Mouse (Mus musculus): ENCODE data around the gene Anp32b. TPM values are rescaled to one million over a fixed set of nuclear protein-coding genes. Genes with fewer than 3 reads are reported as not detected.

Gene Anp32b
- polyA plus RNA-seq, 1 experiment from 2014 or later: 179 TPM

DNA sequence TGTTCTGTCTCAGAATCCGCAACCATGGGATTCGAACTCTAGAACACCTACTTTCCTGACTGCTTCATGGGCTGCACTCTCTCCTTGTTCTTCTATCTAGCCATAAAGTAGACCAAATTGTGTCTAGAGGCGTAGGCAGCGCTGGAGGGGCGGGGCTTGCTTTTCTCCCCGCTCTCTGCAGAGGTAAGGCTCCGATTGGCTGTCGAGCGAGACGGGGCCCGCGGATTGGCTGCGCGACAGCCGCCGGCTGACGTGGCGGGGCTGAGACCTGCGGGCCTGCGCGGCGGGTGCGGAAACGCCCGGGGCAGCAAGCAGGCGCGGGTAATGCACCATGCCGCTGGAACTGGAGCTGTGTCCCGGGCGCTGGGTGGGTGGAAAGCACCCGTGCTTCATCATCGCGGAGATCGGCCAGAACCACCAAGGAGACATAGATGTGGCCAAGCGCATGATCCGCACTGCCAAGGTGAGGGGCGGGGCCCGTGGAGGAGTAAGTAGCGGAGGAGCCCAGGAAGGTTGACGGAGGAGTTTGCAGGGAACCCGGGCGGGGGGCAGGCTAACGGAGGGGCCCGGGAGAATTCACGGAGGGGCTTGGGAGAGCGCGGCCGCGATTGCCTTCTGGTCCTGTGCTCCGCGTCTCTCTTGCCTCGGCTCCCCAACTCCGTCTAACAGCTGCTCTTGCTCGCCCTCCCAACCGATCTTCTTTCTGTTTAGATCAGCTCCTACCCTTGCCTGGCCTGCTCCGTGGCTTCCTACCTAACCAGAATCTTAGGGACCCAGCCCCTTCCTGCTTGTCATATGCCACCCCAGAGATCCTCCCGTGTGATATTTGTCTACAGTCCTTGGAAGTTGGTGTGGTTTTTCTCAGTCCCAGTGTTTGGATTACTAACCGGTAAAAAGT lies 38.6 kb downstream of the Anp32b start, which contains the start of gene Nans:
TSS of gene Nans (plus strand) at position 221 of the 898 bp plus-strand sequence.
- H3K9me3 ChIP-seq: no peaks in the 10 kb centered on the region
- H3K9ac ChIP-seq: peak within 1 kb of the TSS; percentile 93
- WGBS: under 1% methylated on average over 58 of the region's 58 CpGs
- peak within 1 kb of the TSS; percentile 78 for H3K27ac ChIP-seq (replicated peaks)
- peak; percentile 92 for ATAC-seq (ENCODE audit: extremely low read depth, insufficient number of reproducible peaks, low FRiP score, low TSS enrichment)
- H3K4me3 ChIP-seq: peak within 1 kb of the TSS; percentile 91
- no peaks in the 10 kb centered on the region for H3K27me3 ChIP-seq (replicated peaks)
- H3K4me1 ChIP-seq: peaks cover 24% of the 10 kb centered on the region
- peak within 1 kb of the TSS; percentile 92 for H3K4me2 ChIP-seq
- peaks cover 25% of the 10 kb centered on the region for H3K36me3 ChIP-seq

DNA sequence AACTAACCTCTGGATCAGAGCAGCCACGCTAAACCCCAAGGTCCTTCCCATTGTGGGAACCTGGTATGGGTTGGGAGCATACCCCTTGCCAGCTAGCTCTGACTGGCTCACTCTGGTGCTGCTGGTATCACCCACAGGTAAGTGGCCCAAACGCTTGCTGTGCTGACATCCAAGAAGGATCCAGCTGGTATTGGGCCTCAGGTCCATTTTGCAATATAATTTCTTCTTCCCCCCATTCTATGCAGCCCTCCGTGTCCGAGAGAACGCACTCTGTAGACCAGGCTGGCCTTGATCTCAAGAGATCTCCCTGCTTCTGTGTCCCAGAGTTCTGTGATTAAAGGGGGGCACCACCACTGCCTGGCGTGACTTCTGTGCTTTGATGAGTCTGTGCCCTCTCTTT lies 42.4 kb downstream of the Anp32b start:
- Histone ChIP-seq H3K9me3 (no peaks in the 10 kb centered on the region), H3K4me2 (no peak overlapping the region), H3K27ac (replicated peaks) (no peak overlapping the region), H3K4me1 (peaks cover 9% of the 10 kb centered on the region), H3K4me3 (no peak overlapping the region), H3K36me3 (peaks cover 55% of the 10 kb centered on the region), H3K27me3 (replicated peaks) (no peaks in the 10 kb centered on the region), H3K9ac (no peak overlapping the region)
- 93% methylated on average over 6 of the region's 6 CpGs for WGBS
- no peak for ATAC-seq (ENCODE audit: extremely low read depth, insufficient number of reproducible peaks, low FRiP score, low TSS enrichment)

DNA sequence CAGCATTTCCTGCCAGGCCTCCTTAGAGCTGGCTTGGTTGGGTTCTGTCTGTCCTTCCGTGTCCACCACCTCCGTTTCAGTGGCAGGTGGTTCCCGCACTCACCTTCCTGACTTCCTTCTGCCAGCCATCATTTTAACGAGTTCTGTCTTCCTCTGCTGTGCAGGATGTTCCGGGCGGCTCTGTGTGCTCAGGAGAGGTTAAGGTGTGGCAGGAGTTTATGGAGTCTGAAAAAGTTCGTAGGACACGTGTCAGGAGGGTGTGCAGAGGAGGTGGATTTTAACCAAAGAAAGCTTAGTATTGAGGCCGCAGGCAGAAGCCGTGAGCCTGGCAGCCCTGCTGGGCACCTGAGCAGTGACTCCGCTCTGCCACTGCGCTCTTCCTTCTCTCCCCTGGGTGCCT lies 44.8 kb downstream of the Anp32b start:
- H3K4me2 ChIP-seq: no peak overlapping the region
- peaks cover under 1% of the 10 kb centered on the region for H3K4me1 ChIP-seq
- H3K4me3 ChIP-seq: no peak overlapping the region
- no peak overlapping the region for H3K27ac ChIP-seq (replicated peaks)
- 84% methylated on average over 12 of the region's 12 CpGs for WGBS
- no peaks in the 10 kb centered on the region for H3K27me3 ChIP-seq (replicated peaks)
- no peaks in the 10 kb centered on the region for H3K9me3 ChIP-seq
- H3K9ac ChIP-seq: no peak overlapping the region
- ATAC-seq (ENCODE audit: extremely low read depth, insufficient number of reproducible peaks, low FRiP score, low TSS enrichment): no peak
- peaks cover 75% of the 10 kb centered on the region for H3K36me3 ChIP-seq

DNA sequence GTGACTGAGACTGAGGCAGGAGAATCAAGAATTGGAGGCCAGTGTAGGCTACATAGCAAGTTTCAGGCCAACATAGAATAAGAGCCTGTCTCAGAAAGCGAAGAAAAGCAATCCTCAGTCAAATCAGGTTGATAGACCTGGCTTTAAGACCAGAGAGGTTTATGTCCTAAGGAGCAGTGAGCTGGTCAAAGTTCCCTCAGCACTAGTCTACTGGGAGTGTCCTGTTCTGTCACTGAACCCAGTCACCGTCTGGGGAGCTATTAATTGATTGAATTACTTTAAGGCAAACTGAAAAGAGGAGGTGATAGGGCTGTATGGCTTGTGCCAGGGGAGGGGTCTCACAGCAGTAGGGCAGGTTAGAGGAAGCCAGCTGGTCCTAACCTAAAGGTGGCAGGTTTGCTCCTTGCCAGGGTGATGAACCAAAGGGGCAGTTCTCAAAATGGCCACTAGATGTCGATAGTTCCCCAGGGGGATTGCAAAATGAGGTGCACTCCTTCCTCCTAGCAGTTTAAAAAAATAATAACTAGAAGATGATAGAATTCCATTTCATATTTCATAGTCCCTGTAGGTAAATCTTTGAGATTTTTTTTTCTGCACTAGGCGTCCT lies 46.7 kb downstream of the Anp32b start:
- Histone ChIP-seq H3K9me3 (no peaks in the 10 kb centered on the region), H3K4me1 (no peaks in the 10 kb centered on the region), H3K27ac (replicated peaks) (no peak overlapping the region), H3K9ac (no peak overlapping the region), H3K4me3 (no peak overlapping the region), H3K4me2 (no peak overlapping the region), H3K27me3 (replicated peaks) (no peaks in the 10 kb centered on the region), H3K36me3 (peaks cover 87% of the 10 kb centered on the region)
- WGBS: 38% methylated on average over 4 of the region's 4 CpGs
- no peak for ATAC-seq (ENCODE audit: extremely low read depth, insufficient number of reproducible peaks, low FRiP score, low TSS enrichment)

GRCm38 (mm10) chr4:46498511-46498910 lies 47.8 kb downstream of the Anp32b start:
- Histone ChIP-seq H3K27me3 (replicated peaks) (no peaks in the 10 kb centered on the region), H3K27ac (replicated peaks) (no peak overlapping the region), H3K36me3 (peaks cover 86% of the 10 kb centered on the region), H3K4me1 (no peaks in the 10 kb centered on the region), H3K9me3 (no peaks in the 10 kb centered on the region), H3K4me3 (no peak overlapping the region), H3K9ac (no peak overlapping the region), H3K4me2 (no peak overlapping the region)
- no peak for ATAC-seq (ENCODE audit: extremely low read depth, insufficient number of reproducible peaks, low FRiP score, low TSS enrichment)
- WGBS: 78% methylated on average over 3 of the region's 3 CpGs

- Histone ChIP-seq H3K36me3 (peaks cover 86% of the 10 kb centered on the region), H3K9ac (no peak overlapping the region), H3K27ac (replicated peaks) (no peak overlapping the region), H3K4me3 (no peak overlapping the region), H3K4me2 (no peak overlapping the region), H3K9me3 (no peaks in the 10 kb centered on the region), H3K4me1 (no peaks in the 10 kb centered on the region), H3K27me3 (replicated peaks) (no peaks in the 10 kb centered on the region)
- 13% methylated on average over 4 of the region's 4 CpGs for WGBS
- ATAC-seq (ENCODE audit: extremely low read depth, insufficient number of reproducible peaks, low FRiP score, low TSS enrichment): no peak
Observed at GRCm38 (mm10) chr4:46498976-46499375, 48.3 kb downstream of the Anp32b start.

DNA sequence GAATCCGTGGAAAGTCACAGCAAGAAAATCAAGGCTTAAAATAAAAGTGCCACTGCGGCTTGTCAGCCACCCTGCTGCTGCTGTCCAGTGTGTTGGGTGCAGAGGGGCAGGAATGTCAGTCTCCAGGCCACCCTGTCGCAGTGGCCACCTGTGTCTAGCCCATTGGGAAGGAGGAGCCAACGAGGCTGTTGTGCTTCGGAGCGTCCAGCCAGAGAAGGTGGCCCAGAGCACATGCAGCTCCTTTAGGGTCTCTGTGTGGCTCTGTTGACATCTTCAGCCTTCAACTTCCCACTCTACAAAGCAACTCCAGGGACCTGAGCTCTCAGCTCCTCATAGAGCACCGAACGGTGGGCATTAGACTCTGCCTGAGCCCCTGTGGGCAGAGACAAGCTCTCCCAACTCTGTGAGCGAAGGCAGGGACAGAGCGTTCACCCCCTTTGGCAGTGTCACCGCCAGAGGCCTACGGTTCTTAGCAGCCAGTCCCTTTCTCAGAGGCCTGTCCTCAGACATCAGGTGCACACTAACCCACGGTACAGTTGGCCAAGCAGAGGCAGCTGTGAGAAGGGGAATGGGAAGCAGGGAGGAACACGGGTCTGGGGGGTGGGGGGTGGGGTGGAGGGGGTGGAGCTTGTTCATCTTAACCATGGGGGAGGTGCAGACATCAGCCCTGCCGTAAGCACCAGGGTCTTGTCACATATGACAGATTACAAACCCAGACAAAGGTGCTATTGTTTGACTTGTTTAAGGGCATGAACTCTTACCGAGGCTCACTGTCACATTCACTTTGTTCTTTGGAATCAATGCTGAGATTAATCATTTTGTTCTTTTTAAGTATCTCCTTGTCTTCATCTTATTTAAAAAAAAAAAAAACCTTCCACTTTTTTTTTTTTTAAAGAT lies 52.2 kb downstream of the Anp32b start:
- no peak overlapping the region for H3K4me3 ChIP-seq
- ATAC-seq (ENCODE audit: extremely low read depth, insufficient number of reproducible peaks, low FRiP score, low TSS enrichment): no peak
- H3K27me3 ChIP-seq (replicated peaks): peaks cover 18% of the 10 kb centered on the region
- H3K9ac ChIP-seq: no peak overlapping the region
- peaks cover 13% of the 10 kb centered on the region for H3K4me1 ChIP-seq
- WGBS: 75% methylated on average over 16 of the region's 16 CpGs
- no peak overlapping the region for H3K27ac ChIP-seq (replicated peaks)
- no peak overlapping the region for H3K4me2 ChIP-seq
- H3K9me3 ChIP-seq: no peaks in the 10 kb centered on the region
- peaks cover 63% of the 10 kb centered on the region for H3K36me3 ChIP-seq

DNA sequence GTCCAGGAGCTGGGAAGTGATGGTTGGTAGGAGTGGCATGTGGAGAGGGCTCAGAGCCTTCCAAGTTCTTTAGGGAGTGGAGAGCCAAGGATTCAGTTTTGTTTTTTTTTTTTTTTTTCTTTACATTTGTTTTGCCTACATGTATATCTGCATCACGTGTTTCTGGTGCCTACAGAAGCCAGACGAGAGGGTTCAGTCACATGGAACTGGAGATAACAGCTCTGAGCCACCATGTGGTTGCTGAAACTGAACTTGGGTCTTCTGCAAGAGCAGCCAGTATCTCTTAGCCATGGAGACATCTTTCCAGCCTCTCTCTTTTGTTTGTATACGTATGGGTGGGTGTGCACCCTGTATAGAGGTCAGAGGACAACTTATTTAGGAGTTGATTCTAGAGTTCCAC lies 53.2 kb downstream of the Anp32b start:
- Histone ChIP-seq H3K36me3 (peaks cover 57% of the 10 kb centered on the region), H3K4me1 (peaks cover 15% of the 10 kb centered on the region), H3K27ac (replicated peaks) (no peak overlapping the region), H3K4me3 (no peak overlapping the region), H3K9ac (no peak overlapping the region), H3K9me3 (no peaks in the 10 kb centered on the region), H3K27me3 (replicated peaks) (peaks cover 18% of the 10 kb centered on the region), H3K4me2 (no peak overlapping the region)
- ATAC-seq (ENCODE audit: extremely low read depth, insufficient number of reproducible peaks, low FRiP score, low TSS enrichment): no peak
- 57% methylated on average over 3 of the region's 3 CpGs for WGBS

DNA sequence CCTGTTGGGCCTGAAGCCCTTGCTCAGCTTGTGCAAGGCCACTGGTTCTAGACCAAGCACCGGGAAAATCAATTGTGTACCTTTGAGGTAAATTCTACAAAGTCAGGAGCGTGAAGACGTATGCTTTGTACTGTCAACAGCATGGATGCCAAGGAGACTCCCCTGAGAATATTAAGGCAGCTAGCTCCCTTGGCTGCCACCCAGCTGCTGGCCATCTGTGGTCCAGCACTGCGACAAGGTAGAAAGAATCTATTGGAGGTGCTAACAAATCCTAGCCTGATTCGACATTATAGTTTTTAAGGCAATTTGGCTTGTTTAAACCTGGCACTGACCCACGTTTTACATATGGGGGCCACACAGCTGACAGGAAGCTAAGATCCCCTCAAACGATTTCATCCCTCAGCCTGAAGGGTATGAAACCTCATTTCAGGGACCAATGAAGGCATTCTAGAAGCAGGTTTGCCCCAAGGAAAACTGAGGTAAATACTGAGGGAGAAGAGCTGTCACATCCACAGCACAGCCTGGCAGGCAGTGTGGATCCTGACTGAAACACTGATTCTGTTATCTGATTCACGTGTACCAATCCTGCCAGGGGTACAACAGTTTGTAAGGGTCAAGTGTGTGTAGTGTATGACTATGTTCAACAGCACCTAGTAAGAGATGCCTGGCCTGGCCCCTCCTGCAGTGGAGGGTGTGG lies 54.8 kb downstream of the Anp32b start:
- no peak for ATAC-seq (ENCODE audit: extremely low read depth, insufficient number of reproducible peaks, low FRiP score, low TSS enrichment)
- Histone ChIP-seq H3K9ac (no peak overlapping the region), H3K9me3 (no peaks in the 10 kb centered on the region), H3K27ac (replicated peaks) (no peak overlapping the region), H3K4me1 (peaks cover 15% of the 10 kb centered on the region), H3K4me3 (no peak overlapping the region), H3K36me3 (peaks cover 43% of the 10 kb centered on the region), H3K4me2 (peak overlapping the region; percentile 97; the same call in 1 of the 2 replicates), H3K27me3 (replicated peaks) (peaks cover 18% of the 10 kb centered on the region)
- 65% methylated on average over 8 of the region's 8 CpGs for WGBS

DNA sequence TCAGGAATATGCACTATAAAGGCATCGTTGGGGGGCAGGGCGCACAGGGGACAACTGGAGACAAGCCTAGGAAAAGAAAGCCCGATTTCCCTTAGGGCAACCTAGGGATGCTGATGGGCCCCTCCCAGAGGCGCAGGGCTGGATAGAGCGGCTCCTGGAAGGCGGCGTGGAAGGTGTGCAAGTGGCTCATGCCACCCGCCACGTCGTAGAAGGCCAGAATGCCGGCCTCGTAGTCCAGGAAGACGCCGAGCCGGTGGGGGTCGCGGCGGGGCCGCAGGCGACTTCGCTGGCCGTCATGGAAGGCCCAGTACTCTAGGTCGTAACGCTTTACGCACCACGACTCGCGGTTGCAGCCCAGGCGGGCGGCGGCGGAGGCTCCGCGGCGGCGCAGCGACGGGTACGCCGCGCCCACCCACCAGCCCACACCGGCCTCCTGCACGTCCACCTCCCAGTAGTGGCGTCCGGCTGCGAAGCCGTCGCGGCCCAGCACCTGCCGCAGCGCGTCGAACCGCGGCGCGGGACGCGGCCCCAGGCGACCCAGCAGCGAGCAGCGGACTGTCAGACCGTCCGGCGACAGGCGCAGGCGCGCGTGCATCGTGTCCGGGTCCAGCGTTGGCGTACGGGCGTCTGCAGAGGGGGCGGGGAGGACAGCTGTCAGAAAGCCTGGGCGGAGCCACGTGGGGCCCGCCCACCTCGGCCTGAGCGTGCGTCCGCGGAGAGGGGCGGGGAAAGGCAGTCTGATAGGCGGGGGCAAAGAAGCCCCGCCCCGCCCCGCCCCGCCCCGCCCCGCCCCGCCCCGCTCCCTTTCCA lies 56.3 kb downstream of the Anp32b start:
- Histone ChIP-seq H3K4me2 (peak overlapping the region; percentile 97), H3K36me3 (peaks cover 28% of the 10 kb centered on the region), H3K4me1 (peaks cover 15% of the 10 kb centered on the region), H3K9ac (peak overlapping the region; percentile 81), H3K27ac (replicated peaks) (peak overlapping the region; percentile 52; the same call in 1 of the 2 replicates), H3K27me3 (replicated peaks) (peaks cover 18% of the 10 kb centered on the region), H3K4me3 (peak overlapping the region; percentile 64), H3K9me3 (no peaks in the 10 kb centered on the region; the same call in 1 of the 2 replicates)
- under 1% methylated on average over 92 of the region's 94 CpGs for WGBS
- ATAC-seq (ENCODE audit: extremely low read depth, insufficient number of reproducible peaks, low FRiP score, low TSS enrichment): peak; percentile 97
